Mouse (Mus musculus): ENCODE measurements at regions not wholly inside any gene's neighbourhood (a gene's known extent, or its start where the extent isn't known, plus 50 kb on each side); places are given as distances from the start of the nearest gene placed in this dataset.
"Not testable (repeated sequence)": the region's sequence is repeated elsewhere in the genome, so short reads cannot be mapped to it uniquely, and the experiment has no call there.

DNA sequence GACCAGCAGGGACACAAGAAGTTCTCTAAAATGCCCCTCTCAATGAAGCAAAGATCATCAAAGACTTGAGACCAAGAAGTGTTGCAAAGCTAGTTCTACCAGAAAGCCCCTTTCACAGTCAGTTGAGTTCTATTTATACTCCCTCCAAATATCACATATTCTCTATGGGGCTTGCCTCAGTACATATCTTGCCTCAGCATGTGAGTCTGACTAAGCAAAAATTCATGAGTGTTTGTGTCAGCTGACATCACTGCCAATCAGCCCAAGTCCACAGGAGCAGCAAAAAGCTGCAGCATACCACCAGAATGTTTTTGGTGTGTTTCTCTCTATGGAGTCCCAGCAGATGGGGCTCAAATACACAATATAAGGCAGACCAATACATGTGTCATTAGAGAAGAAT lies 631.6 kb downstream of the Rpia start:
- DNase-seq (ENCODE audit: low read depth, low spot score), result no peak

DNA sequence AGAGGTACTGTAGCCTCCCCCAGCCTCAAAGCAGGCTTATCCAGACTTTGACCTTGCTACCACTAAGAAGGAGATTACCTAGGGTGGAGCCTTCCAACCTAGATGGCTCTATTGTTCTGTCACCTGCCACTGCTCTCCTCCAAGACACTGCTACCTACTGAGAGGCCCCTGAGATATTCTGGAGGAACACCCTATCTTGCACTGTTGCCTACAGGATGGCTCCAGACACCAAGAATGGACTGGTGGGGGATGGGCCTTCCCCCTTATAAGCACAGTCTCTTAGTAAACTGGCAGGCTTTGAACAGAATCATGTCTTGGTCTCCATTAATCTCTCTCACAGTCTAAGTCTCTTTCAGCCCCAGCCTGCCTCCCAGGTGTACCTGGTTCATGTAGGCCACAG lies 636.3 kb downstream of the Rpia start:
- peak; percentile 72 for DNase-seq (ENCODE audit: low read depth, low spot score)

DNA sequence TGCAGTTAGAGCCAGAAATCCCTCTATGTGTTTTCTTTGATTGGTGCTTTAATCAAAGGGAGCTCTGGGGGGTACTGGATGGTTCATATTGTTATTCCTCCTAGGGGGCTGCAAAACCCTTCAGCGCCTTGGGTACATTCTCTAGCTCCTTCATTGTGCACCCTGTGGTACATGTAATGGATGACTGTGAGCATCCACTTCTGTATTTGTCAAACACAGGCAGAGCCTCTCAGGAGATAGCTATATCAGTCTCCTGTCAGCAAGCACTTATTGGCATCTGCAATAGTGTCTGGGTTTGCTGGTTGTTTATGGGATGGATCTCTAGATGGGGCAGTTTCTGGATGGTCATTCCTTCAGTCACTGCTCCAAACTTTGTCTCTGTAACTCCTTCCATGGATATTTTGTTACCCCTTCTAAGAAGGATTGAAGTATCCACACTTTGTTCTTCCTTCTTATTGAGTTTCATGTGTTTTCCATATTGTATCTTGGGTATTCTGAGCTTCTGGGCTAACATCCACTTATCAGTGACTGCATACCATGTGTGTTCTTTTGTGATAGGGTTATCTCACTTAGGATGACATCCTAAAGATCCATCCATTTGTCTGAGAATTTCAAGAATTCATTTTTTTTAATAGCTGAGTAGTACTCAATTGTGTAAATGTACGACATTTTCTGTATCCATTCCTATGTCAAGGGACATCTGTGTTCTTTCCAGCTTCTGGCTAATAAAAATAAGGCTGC lies 640.8 kb downstream of the Rpia start:
- not testable (repeated sequence) for DNase-seq (ENCODE audit: low read depth, low spot score)

DNA sequence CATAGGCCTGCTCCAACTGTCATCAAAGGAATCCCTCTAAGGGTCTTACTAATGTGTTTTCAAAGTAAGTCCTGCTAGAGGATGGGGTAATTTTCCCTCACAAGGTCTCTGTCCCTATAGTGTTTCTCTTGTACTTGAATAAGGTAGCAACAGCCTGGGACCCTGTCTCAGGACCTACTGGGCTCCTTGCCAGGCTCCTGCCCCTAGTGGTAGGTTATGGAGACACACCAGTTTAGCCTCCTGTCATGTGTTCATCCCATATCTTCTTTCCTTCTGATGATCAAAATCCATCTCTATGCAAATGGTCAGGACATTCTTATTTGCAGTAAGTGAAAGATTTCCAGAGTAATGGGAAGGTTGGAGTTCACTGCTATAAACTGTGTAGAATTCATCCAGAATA lies 645.0 kb downstream of the Rpia start:
- DNase-seq (ENCODE audit: low read depth, low spot score), result peak; percentile 79

DNA sequence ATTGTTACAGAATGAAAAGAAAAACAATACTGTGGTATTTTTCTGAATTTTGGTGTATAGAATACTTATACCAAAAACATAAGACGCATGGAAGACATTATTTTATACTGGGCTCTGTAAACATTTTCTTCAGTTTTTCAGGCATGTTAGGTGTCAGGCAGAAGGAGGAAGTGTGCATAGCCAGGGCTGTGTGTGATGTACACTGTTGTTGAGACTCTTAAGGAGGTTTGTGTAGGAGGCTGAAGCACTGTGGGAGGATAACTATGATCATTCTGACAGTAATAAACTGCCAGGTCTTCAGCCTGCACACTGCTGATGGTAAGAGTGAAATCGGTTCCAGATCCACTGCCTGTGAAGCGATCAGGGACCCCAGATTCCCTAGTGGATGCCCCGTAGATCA lies 648.7 kb downstream of the Rpia start:
- not testable (repeated sequence) for DNase-seq (ENCODE audit: low read depth, low spot score)

DNA sequence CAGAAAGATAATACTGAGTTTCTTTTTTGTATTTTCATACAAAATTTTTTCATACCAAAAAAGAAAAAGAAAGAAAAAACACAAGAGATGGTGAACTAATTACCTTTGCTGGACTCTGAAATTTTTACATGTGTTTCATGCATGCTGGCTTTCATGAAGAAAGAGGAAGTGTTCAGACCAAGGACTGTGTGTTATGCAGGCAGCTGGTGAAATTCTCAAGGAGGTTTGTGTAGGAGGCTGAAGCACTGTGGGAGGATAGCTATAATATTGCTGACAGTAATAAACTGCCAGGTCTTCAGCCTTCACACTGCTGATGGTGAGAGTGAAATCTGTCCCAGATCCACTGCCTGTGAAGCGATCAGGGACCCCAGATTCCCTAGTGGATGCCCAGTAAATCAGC lies 675.2 kb downstream of the Rpia start:
- DNase-seq (ENCODE audit: low read depth, low spot score), result no peak

DNA sequence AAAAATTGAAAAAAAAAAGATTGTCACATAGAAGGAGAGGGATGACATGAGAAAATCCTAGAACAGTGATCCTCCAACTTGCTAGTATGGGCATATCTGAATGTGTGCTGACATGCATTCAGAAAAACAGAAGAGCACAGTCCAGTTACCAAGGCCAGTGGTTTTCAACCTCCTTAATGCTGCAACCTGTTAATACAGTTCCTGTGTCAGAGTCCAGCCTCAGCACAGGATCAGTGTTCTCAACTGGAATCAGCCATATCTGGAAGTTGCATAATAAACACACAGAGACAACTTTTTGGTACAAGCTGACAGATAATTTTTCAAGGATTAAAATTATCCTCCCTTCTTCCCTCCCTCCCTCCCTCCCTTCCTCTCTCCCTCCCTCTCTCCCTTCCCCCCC lies 680.1 kb downstream of the Rpia start:
- DNase-seq (ENCODE audit: low read depth, low spot score), result no peak

DNA sequence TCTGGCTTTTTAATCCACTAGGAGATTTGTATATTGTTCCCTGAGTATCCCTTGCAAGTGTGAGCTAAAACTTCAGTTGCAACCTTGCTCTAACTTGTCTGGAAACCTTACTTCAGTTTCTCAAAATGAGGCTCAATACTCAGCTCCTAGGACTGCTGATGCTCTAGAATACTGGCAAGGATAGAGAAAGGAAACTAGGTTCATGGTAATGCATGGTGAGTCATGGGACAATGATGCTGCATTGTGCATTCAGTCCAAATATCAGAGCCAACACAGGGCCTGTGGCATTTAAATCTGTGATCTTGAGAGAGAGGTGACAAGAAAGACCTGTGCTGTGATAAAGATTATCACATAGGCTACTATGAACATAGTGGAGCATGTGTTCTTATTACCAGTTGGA lies 682.6 kb downstream of the Rpia start:
- DNase-seq (ENCODE audit: low read depth, low spot score), result not testable (repeated sequence)

DNA sequence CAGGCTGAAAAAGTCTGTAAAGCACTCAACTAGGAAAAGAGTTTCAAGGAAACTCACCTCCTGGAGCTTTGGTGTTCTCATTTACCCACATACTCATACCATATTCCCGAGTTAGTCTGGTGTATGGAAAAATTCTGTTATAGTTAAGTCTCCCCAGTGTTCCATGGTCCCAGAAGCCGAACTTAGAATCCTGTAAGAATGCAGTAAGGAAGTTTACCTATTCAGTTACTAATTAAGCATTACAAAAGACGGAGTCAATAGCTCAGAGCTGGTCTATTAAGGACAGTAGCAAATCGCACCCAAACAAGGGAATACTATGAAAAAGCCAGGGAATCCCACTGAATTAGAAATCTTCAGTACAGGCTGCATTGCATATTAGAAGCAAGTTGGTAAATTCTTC lies 688.3 kb downstream of the Rpia start:
- DNase-seq (ENCODE audit: low read depth, low spot score), result peak; percentile 73

DNA sequence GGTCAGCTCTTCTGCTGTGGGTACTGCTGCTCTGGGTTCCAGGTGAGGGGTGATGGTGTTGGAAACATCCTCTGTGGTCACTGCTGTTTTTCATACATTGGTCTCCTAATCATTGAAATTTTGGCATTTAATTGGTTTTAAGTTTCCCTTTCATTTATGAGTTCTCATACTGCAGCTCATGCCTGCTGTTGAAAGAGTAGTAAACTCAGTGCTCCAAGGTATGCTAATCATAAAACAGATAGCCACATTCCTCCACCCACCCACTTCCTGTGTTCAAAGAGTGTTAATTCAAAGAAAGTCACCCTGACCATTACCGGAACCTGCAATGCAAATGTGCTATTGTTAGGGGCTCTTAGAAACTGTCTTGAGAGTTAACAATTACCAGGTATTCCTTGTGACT lies 688.9 kb downstream of the Rpia start:
- peak; percentile 54 for DNase-seq (ENCODE audit: low read depth, low spot score)

DNA sequence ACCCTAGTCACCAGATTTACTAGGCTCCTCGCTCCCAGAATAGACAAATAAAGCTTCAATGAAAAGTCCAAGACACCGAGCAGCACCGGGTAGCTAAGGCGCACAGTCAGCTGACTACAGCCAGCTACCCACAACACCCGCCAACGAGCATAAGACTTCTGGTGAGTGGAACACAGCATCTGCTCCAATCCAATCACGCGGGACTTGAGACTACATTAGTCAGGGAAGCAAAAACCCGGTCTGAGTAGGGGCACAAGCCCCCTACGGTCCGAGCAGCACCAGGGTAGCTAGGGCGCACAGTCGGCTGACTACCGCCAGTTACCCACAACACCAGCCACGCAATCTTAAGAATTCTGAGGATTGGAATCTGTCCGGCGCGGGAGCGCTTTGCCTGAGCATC lies 704.0 kb downstream of the Rpia start:
- DNase-seq (ENCODE audit: low read depth, low spot score), result peak; percentile 74

DNA sequence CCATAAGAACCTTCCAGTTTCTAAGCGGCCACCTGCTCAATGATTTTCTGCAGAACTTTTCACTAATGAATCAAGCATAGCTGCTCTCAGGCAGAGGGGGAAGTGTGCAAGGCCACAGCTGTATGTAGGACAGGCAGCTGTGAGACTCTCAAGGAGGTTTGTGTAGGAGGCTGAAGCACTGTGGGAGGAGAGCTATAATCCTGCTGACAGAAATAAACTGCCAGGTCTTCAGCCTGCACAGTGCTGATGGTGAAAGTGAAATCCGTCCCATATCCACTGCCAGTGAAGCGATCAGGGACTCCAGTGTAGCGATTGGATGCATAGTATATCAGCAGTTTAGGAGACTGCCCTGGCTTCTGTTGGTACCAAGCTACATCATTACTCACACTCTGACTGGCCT lies 718.2 kb downstream of the Rpia start:
- no peak for DNase-seq (ENCODE audit: low read depth, low spot score)

DNA sequence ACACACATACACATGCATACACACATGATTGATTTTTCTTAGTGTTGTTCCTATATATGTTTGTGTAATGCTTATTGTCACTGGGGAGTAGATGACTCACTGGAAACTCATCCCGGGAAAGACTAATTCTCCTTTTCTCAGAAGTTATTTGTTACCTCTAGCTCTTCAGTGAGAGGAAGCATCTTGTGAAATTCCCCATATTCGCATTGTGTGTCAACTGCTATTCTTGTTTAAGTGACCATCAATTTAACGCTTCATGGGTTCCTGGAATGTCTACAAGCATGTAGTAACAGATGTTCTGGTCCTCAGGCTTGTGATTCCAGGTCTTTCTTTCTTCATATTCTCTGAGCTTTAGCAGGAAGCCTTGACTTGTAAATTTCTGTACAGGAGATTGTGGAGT lies 720.0 kb downstream of the Rpia start:
- no peak for DNase-seq (ENCODE audit: low read depth, low spot score)

DNA sequence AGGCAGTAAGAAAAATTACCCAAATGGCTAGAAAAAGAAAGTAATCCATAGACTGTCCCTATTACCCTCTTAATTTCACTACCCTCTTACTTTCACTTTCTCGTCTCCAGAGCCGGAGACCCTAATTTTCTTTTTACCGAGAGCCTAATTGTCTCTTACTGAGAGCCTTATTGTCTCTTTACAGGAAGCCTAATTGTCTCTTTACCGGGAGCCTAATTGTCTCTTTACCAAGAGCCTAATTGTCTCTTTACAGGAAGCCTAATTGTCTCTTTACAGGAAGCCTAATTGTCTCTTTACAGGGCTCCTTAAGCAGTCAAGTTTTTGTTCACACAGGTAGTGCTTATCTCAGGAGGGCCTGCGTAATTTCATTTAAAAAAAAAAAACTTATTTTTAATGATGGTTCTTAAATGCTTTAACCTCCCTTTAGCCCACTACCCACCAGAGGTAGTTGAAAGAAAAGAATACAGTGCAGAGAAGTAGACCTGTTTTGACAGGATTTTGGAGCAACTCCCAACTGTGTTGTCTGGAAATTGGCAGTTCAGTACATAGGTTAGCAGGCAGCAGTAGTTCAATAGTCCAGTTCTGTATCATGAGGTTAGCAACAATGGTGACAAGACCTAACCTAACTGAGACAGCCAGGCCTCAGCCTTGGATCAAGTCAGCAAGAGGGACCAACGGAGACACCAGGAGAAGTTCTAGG lies 724.2 kb downstream of the Rpia start:
- no peak for DNase-seq (ENCODE audit: low read depth, low spot score)

DNA sequence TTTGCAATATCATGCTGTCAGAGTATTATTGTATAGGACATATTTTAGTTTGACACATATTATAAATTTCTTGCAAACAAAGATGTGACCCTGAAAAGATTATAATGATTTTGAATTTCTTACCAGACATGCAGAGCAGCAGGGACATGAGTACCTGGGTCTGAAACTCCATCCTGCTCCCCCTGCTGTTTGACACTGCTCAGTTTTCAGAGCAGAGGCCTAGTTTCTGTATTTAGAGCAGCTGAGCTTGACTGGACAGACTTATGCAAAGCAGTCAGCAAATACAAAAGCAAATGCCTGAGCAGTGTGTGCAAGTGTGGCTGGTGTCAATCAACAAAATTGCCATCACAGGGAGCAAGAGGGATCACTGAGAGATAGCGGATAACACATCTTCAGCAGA lies 733.0 kb downstream of the Rpia start:
- DNase-seq (ENCODE audit: low read depth, low spot score), result peak; percentile 23

DNA sequence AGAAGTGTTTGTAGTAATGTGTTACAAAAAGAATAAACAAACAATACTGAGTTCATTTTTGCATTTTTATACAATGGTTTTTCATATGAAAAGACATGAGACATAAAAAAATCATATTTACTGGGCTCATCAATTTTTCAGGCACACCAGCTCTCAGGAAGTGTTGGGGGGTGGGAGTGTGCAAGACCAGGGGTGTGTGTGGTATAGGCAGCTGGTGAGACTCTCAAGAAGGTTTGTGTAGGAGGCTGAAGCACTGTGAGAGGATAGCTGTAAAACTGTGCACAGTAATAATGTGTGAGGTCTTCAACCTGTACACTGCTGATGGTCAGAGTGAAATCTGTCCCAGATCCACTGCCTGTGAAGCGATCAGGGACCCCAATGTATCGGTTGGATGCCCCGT lies 733.7 kb downstream of the Rpia start:
- DNase-seq (ENCODE audit: low read depth, low spot score), result no peak

DNA sequence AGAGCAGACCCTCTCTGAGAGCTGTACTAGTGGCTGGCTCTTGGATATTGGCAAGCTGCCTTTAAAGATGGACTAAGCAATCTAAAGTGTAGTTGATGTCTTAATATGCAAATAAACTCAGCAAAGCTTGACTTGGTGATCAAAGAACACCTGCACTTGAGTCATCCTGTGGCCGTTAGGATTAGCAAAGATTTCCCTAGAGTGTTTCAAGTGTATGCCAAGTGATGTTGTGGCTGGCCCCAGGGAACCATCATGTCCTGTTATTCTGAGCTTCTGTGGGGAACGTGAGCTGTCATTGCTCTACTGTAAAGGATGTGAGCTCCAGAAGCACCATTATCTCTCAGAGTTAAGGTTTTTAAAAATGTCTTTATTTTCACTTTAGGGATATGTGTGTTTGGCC lies 751.1 kb downstream of the Rpia start:
- DNase-seq (ENCODE audit: low read depth, low spot score), result no peak

DNA sequence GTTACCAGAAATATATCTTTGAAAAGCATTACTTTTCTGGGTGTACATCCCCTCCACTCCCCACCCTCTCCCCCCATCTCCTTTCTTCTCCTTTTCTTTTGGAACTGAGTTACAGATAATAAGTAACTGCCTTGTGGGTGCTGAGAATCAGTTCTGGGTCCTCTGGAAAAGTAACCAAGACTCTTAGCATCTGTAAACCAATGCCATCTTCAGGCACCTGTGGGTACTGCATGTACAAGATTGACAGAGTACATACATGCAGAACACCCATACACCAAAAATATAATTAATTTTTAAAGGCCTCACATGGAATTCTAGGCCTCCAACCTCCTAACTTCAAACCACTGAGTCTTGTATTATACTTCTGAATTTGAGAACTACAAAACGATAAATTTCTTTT lies 758.4 kb downstream of the Rpia start:
- DNase-seq (ENCODE audit: low read depth, low spot score), result peak; percentile 59

DNA sequence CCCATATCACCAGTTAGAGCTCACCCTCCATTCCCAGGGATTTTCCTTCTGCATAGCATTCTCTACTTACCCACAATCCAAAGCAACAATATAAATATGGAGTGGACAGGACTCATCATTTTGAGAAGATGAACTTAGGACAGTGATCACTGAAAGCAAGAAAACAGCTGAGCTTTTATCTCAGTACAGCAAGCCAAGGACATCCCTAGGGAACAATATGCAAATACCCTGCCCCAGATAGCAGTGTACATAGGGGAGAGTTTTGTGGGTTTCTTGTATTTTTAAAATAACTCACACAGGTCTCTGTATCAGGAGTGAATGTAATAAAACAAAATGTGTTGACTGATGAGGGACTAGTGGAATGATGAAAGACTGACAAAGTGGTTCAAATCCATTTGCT lies 780.5 kb downstream of the Rpia start:
- DNase-seq (ENCODE audit: low read depth, low spot score), result no peak

All from ES-CJ7 (cell line).